Mouse (Mus musculus): Measurements from ENCODE around the gene Abr. TPM values are rescaled to one million over a fixed set of nuclear protein-coding genes. Genes with fewer than 3 reads are reported as not detected.

Gene Abr
- polyA plus RNA-seq, 1 experiment from 2014 or later = 23.9 TPM

DNA sequence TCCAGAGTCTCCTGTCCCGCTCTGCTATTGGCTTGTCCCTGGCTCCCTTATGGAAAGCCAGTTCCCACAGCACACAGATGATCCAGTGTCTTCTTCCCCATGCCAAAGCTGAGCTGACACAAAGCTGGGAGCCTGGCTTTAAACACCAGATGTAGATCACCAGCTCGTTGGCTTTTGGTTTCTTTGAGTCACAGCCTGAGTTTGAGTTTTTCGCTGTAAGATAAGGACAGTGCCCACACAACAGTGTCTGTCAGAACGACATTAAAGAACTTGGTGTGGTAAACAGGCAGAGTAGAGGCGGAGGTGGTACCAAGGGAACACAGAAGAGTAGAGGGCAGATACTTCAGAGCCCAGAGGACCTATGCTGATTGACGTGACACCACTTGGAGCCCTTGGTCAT lies 101.2 kb downstream of the Abr start:
- no peak for DNase-seq (ENCODE audit: low spot score)

DNA sequence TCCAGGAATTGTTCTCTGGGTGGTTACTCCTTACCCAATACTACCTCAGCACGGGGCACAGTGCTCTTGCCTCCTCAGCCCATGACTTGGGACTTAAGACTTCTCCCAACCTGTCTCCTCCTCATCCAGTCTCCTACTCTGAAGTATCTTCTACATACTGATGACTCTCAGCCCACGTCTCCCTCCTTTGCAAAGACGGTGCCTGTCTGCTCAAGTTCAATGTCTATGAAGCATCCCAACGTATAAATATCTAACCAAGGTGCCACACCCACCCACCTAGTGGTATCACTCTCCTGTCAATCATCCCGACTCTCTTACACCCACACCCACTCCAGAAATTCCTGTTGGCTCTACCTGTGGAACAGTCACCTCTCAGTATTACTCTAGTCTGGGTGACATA lies 103.5 kb downstream of the Abr start:
- no peak for DNase-seq (ENCODE audit: low spot score)

DNA sequence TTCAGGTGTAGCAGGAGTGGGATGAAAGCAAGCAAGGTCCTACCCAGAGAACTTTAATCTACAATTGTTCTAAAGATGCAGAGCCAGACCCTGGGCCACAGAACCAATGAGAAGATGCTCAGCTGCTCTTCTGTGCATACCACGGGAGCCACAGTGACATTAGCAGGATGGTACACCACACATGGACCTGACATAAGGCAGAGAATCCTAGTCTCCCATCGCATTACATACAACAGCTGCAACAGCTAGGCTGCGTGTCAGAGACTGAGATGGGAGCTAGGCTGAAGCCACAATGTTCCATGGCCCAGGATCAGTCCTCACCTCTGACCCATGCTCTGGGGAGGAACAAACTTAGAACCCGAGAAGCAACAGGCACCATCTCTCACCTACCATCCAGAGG lies 104.0 kb downstream of the Abr start:
- DNase-seq (ENCODE audit: low spot score) = no peak

DNA sequence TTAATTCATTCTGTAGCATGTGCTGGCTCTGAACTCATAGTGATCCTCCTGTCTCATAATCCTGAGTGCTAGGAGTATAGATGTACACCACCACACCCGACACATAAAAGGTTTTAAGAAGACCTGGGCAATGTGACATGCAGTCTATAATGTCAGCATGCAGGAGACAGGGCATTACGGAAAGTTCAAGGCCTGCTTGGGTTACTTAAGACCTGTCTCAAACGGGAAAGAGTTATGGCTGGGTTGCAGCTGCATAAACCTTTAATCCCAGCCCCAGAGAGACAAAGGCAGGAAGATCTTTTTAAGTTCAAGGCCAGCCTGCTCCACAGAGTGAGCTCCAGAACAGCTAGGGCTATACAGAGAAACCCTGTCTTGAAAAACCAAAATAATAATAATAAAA lies 105.2 kb downstream of the Abr start:
- DNase-seq (ENCODE audit: low spot score) = no peak

DNA sequence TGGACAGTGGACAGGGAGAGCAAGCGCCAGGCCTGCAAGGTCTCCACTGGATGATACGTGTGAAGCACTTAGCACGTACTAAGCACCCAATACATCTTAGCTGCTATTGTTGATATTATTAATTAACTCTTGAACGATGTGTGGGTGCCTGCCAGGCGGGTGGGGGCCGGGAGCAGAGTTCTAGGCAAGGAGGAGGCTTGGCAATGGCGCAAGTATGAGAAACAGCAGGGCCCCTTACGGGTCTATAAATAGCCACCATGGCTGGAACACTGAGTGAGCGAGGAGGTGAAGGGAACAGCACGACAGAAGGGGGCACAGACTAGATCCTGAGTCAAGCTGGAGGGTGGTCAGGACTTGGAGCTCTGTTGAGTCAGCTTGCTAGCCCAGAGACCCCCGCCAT lies 107.0 kb downstream of the Abr start:
- DNase-seq (ENCODE audit: low spot score) = no peak

DNA sequence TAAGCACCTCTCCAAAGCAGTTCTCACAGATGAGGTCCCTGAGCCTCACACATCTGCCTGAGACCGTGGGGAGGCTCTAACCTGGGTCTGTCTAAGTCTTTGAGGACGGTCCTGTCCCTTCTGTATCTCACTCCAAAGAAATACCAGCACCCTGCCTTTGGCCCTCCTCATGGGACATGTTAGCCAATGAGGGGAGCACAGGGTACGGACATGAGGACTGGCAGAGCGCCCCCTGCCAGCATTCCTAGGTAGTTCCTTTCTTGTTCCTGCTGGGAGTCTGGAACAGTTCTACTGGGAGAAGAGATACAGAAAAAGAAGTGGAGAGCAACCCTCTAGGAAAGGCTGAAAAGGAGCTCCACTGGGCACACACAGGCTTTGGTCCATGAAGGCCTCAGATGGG lies 111.1 kb downstream of the Abr start:
- DNase-seq (ENCODE audit: low spot score) = no peak

DNA sequence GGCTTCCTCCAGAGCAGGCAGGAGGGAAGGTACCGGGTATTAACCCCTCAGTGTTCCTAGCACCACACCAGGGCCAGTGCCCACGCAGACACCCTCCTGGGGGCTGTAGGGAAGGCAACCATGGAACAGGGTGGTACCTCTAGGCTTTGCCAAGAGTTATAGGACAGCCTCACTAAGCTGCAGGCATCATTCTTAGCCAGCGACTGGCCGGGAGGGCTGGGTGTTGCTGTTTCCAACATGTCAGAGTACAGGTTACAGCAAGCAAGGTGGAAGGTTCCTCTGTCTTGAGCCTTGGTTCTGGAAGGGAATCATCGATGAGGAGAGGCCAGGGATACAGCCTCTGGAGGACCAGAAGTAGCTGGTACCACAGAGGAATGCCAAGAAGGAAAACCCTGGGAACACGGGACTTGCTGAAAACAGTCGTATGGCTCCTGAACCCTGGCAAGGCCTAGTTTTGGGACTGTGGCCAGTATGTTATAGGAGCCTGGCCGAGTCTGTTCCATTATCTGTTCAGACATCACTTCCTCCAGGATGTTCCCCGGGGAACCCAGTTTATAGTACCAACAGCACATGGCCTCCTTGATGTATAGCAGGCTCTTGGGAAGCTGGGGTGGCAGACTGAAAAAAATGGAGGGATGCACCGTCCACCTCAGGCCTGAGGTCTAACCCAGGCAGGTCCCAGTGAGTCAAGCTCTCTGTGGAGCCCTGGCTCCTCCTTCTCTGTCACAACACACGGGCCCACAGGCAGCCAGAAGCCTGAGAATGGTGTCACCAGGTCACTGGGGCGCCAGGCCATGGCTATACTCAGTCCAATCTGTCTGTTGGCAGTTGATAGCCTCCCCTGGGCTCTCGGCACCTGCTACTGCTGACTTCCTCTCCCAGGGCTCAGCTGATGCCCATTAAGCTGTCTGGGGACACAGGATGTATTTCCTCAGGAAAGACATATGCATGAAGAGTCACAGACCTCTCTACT lies 112.1 kb downstream of the Abr start:
- DNase-seq (ENCODE audit: low spot score) = no peak

DNA sequence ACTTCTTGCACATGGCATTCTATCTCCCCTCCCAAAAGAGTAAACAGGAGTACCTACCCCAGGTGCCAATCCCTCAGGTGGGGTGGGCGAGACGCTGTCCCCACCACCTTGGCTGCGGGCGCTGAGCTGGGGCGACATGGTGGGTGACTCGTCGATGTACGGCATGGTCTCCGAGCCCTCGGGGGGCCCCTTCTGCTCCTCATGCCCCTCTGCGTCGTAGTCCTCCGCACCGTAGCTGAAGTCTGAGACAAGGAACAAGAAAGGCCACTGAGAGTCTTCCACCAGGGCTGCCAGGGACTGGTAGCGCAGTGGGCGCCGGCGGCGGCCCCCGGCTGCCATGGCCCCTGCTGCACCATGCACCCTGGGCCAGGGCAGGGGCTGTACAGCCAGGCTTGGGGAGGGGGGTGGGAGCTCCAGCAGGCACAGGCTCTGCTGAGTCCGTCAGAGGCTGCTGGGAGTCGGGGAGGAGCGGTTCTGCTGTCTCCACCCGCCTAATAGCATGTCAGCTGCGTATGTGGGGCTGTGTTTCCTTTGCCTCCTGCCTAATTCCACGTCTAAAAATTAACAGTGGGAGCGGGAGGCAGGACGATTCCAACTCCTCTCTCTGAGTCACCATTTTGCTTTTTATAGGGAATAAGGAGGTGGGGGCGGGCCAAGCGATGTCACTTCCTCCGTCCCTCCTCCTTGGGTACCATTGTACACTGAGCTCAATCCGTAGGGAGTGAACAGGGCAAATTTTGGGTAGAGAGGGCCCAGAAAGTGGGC lies 113.1 kb downstream of the Abr start:
- DNase-seq (ENCODE audit: low spot score) = no peak

DNA sequence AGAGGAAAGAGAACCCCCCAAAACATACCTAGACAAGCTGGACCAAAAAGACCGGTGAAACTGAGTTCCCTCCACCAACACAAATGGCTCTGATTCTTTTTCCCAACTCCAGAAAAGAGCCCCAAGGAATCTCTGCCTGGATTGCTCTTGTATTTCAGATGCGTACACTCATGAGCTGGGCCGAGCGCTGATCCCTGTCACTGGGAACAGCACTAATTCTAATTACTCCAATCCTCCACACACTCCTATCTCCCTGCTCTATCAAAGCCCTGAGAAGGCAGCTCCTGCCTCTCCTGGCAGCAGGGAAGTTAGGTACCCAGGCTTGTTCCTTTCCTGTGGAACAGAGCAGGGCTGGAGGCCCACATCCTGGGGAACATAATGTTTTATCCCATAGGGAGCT lies 114.0 kb downstream of the Abr start:
- no peak for DNase-seq (ENCODE audit: low spot score)

DNA sequence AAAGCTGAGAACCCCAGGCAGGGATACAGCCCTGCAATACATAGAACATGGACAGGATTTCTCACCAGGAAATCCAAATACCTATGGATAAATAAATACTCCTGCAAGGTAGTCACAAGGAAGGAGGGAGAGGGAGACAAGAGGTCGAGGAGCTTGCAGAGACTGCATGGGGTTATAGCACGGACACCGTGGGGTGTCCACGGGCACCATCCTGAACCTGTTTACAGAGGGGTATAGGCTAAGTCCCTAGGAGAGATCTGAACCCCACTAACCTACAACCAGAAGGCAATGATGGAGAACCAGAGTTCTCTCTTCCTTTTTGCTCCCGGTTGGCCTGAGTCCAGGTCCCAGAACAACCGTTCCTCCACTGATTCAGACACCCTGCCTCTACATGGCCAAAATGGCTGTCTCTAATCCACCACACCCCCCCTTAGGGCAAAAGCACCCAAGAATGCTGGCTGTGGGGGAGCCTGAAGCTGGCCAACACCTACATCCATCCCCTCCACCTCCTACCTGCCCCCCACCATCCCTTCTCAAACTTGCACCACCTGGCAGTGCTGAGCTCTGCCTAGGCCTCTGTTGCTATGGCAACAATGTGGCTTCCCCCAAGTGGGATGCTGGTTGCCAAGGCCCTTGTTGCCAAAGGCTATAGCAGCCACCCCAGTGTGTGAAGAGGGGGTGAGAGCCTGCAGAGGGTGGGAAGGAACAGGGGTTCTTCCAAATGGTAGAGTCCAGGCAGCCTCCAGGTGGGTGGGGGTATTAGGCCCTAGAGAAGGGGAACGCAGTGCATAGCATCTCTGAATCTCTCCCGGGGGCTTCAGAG lies 114.6 kb downstream of the Abr start:
- DNase-seq (ENCODE audit: low spot score) = peak; percentile 23

DNA sequence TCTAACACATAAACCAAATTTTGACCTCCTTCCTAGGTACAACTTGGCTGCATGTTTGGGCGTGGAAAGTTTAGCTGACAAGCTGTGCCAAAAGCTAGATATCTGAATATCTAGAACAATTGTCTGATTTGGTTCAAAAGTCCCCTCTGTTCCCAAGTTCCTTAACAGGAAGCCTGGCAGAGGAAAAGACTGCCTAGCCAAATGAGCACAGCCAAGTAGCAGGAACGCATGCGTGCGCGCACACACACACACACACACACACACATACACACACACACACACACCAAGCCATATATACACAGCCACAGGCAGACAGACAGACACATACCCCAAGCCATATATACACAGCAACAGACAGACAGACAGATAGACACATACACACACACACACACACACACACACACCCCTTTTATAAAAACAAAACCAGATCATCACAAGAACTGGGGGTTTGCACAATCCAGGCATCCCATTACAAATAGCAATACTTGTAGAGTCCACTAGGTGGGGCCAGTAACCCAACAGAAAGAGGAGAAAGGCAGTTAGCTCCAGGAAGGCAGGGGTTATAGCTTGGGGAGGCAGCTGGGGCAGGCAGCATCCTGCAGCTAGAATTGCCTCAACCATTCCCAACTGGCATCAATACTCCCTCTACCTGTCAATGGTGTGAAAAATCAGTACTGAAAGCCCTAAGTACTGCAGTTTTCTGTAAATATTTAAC lies 115.4 kb downstream of the Abr start:
- DNase-seq (ENCODE audit: low spot score) = peak; percentile 82

DNA sequence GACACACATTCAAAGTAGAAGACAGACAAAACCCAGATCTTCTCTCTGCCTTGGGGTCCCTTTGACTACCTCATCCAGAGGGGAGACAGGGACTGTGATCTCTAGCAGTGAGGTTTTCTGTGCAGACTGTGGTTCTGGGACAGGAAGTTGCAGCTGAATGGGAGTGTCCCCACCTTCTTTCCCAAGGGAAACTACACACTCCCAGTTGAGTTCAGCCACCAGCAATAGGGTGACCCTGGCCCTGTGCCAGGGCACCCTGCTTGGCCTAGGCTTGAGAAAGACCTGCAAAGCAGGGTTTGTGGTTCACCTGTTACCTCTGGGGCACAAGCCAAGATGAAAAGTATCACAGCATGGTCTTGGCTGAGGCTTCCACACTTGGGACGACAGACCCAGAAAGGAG lies 117.0 kb downstream of the Abr start:
- DNase-seq (ENCODE audit: low spot score) = peak; percentile 31

DNA sequence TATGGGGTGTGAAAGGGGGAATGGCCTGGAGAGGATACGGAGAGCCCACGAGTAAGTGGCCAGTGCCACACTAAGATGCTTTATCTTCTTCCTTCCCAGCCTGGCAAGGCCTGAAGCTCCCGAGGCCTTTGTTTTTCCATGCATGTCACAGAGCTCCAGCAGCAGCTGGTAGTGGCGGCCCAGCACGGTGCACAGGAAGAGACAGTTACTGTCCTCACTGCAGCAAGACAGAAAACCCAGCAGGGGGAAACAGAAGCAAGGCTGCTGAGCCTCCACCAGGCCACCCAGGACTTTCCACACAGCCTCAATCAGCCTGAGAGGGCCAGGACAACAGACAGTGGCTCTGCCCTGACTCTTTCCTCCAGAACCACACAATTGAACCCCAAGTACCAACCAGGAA lies 118.1 kb downstream of the Abr start:
- DNase-seq (ENCODE audit: low spot score) = peak; percentile 53

DNA sequence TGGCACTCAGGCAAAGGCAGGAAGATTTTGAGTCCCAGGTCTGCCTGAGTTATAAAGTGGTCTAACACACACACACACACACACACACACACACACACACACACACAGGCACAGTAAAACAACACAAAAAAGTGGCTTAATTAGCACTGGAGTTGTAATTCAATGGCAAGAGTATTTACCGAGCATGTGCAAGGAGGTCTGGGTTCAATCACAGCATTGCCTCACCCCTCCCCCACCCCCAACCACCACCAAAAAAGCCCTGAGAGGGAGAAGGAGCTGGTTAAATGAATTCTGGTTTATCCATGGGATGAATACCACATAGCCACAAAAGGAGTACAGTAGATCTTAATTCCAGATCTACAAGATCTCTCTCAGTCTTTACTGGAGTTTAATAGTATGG lies 122.1 kb downstream of the Abr start:
- DNase-seq (ENCODE audit: low spot score) = no peak

DNA sequence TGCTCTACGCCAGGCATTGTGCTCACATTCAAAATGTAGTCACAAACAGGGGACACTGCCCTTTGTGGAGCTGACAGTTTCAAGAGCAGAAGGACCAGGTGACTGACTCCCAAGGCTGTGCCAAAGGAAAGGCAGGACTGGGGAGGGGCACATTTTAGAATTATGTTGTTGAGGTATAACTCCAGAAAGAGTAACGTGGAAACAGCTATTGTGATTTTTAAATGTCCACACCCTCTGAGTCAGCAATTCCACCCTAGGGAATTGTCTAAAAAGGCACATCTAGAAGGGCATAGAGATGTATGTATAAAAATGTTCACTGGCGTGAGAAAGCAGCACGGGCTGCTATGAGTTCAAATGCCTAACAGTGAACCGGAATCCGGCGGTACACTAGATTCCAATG lies 122.5 kb downstream of the Abr start:
- no peak for DNase-seq (ENCODE audit: low spot score)

DNA sequence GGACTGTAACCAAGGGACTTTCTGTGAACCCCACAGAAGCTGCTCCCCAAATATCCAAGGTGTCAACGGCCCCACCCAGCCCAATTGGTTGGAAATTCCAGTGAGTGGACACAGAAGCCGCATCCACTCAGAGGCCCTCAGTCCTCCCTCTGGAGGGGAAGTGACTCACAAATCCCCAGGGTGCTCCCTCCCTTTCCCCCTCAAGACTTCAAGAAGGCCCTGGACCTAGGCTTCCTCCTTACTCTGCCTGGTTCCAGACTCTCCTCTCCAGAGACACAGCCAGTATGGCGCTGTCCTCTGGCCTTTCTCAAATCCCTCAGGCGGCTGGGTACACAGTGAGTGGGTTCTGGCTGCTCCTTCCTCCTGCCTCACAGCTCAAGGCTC lies 124.4 kb downstream of the Abr start:
- no peak for DNase-seq (ENCODE audit: low spot score)

DNA sequence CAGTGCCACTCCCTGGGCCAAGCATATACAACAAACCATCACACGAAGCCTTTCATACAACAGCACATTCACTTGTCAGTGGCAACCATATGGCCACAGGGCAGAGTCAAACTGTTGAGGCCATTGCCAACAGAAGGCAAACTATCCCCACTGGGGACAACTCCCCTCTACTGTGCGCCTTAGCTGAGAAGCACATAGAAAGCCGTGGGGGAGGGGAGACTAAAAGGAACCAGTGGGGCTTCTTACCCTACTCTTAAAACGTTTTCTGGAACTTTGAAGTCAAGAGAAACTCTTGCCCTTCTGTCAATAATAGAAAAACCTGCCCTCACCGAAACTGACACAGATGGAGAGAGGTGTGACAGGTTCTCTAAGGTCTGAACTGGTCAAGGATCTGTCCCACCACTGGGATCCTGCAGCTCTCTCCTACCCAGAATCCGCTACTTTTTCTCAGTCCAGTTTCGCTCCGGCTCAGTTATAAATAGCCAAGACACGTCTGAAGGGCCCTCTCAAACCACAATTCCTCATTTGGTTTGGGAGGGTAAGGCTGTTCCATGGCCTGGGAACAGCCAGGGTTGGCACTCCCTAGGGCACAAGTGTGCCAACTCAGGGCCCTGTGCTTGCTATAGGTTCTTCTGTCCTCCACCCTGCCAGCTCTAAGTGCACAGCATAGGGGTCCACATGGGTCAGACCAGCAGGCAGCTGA lies 124.9 kb downstream of the Abr start:
- peak; percentile 64 for DNase-seq (ENCODE audit: low spot score)

DNA sequence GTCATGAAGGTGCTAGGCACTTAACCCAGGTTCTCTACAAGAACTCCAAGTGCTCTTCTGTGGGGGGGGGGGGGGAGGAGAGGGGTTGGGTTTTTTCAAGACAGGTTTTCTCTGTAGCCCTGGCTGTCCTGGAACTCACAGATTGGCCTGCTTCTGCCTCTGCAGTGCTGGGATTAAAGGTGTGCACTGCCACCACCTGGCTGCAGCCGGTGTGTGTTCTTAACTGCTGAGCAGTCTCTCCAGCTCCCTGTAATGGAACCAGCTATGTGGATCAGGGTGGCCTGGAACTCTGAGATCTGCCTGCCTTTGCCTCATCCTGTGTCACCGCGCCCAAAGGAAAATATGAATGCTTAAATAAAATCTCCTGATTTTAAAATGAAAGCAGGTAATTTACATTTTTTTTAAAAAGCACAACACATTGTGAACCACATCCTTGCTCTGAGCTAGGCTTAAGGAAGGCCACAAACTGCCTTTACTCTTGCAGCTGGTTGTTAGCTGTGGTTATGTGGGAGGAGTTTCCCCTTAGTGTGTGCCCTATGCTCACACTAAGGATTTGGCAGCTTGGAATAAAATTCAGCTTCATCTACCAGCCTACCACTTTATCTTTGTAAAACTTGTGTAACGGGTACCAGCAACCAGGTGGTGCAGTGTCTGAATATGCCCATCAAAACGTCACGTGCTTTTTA lies 125.9 kb downstream of the Abr start:
- peak; percentile 92 for DNase-seq (ENCODE audit: low spot score)

DNA sequence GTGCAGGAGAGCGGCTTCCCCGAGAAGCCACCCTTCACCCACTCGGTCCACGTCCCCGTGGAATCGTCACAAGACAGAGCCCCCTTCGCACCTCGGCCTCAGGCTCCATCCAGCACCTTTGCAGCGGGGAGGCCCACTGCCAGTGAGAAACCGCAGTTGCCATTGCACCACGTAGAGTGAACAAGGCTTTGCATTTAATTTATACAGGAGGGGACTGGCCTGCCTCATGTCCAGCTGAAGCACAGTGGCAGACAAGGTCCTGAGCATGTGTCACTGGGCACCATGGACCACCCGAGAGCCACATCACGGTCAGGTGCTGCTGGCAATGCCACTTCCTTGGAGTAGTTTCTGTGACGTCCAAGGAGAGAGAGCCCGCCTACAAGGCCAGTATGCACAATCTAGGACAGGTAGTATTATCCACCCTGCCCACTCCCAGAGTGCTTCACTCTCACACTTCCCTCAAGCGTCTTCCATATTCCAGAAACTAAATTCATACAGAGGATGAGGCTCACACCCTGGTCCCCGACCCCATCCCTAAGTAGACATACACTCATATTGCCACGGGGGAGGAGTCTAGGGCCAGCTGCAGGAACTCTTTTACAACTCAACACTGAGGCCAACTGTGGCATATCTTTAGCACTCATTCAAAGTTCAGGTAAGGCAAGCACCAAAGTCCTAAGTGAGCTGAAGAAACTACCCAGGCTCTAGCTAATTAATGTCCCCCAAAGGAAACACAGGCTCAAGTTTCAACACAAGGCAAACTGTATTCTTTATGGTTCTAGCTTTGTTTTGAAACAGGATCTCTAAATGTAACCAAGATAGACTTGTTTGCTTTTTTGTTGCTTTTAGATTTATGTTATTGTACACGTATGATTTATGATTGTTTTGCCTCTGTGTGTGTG lies 126.7 kb downstream of the Abr start:
- DNase-seq (ENCODE audit: low spot score) = peak; percentile 76
